ENCODE assay signal across 8 mouse cellular contexts in genomic region chr15:102518859-102519201, GRCm38 (mm10). TPM values are rescaled to one million over a fixed set of nuclear protein-coding genes. Genes with fewer than 3 reads are reported as not detected.
DNase-seq lines count a peak whose midpoint lies in the region; ATAC-seq and TF ChIP-seq lines count a peak whose summit lies in the region.

No protein-coding gene starts in this region.

- peak overlapping the region; percentile 80 for H3K4me3 ChIP-seq in kidney, embryonic 15.5 days (replicated peaks)
- peak overlapping the region; percentile 53 for H3K4me3 ChIP-seq in cortical plate, adult 2 months (ENCODE audit: insufficient read depth, low read length)
- H3K4me3 ChIP-seq in hindbrain, embryonic 15.5 days = peak overlapping the region; percentile 75
- peak overlapping the region; percentile 69 for H3K4me3 ChIP-seq in midbrain, embryonic 14.5 days (replicated peaks; ENCODE audit: low read depth, low read length)

- H3K9ac ChIP-seq in kidney, embryonic 15.5 days = peak overlapping the region; percentile 85
- H3K9ac ChIP-seq in hindbrain, embryonic 15.5 days = peak overlapping the region; percentile 92
- H3K9ac ChIP-seq in midbrain, embryonic 14.5 days (replicated peaks; ENCODE audit: low read length) = peak overlapping the region; percentile 86

- H3K9me3 ChIP-seq in kidney, embryonic 15.5 days (replicated peaks) = no peaks in the 10 kb centered on the region
- H3K9me3 ChIP-seq in hindbrain, embryonic 15.5 days = no peaks in the 10 kb centered on the region
- H3K9me3 ChIP-seq in midbrain, embryonic 14.5 days (ENCODE audit: control insufficient read depth, low read length) = no peaks in the 10 kb centered on the region

- H3K4me2 ChIP-seq in kidney, embryonic 15.5 days = peak overlapping the region; percentile 81
- peak overlapping the region; percentile 85 for H3K4me2 ChIP-seq in hindbrain, embryonic 15.5 days
- peak overlapping the region; percentile 65 for H3K4me2 ChIP-seq in midbrain, embryonic 14.5 days (ENCODE audit: low read length)

- TF ChIP-seq POLR2A in cortical plate, adult 2 months (IDR thresholded peaks at IDR 0.05; ENCODE audit: extremely low read depth, insufficient read depth, low read length) = no peak

- DNase-seq in kidney, postnatal 36 days = no peak
- DNase-seq in midbrain, embryonic 14.5 days = no peak
- no peak for DNase-seq in urinary bladder, adult 2 months (ENCODE audit: low spot score)
- no peak for DNase-seq in ovary, postnatal 10 days (ENCODE audit: low spot score)
- DNase-seq in left cerebral cortex, adult 18-20 months (ENCODE audit: low spot score in 2 of 2) = no peak

- H3K27me3 ChIP-seq in kidney, embryonic 15.5 days = no peaks in the 10 kb centered on the region
- no peaks in the 10 kb centered on the region for H3K27me3 ChIP-seq in hindbrain, embryonic 15.5 days
- H3K27me3 ChIP-seq in midbrain, embryonic 14.5 days (ENCODE audit: control insufficient read depth, insufficient read depth, low read length) = no peaks in the 10 kb centered on the region

- TF ChIP-seq CTCF in cortical plate, adult 2 months (IDR thresholded peaks at IDR 0.05; ENCODE audit: extremely low read depth, insufficient read depth, low read length) = no peak

- H3K36me3 ChIP-seq in kidney, embryonic 15.5 days = peaks cover 35% of the 10 kb centered on the region
- peaks cover 16% of the 10 kb centered on the region for H3K36me3 ChIP-seq in hindbrain, embryonic 15.5 days
- peaks cover 19% of the 10 kb centered on the region for H3K36me3 ChIP-seq in midbrain, embryonic 14.5 days (ENCODE audit: control insufficient read depth, insufficient read depth, low read length)

- ATAC-seq in kidney, embryonic 15.5 days (replicated peaks; ENCODE audit: low FRiP score) = no peak; the same call in 1 of the 2 replicates
- ATAC-seq in hindbrain, embryonic 15.5 days (ENCODE audit: low FRiP score, low read depth) = no peak
- no peak for ATAC-seq in midbrain, embryonic 14.5 days (ENCODE audit: low FRiP score, low TSS enrichment)

- H3K27ac ChIP-seq in kidney, embryonic 15.5 days = peak overlapping the region; percentile 100
- peak overlapping the region; percentile 78 for H3K27ac ChIP-seq in cortical plate, adult 2 months (ENCODE audit: insufficient read depth, low read length)
- H3K27ac ChIP-seq in hindbrain, embryonic 15.5 days (replicated peaks) = peak overlapping the region; percentile 100
- peak overlapping the region; percentile 99 for H3K27ac ChIP-seq in midbrain, embryonic 14.5 days (replicated peaks; ENCODE audit: low read depth, low read length)

- peaks cover 34% of the 10 kb centered on the region for H3K4me1 ChIP-seq in kidney, embryonic 15.5 days
- no peaks in the 10 kb centered on the region for H3K4me1 ChIP-seq in cortical plate, adult 2 months (ENCODE audit: control insufficient read depth, insufficient read depth, low read length)
- H3K4me1 ChIP-seq in hindbrain, embryonic 15.5 days (replicated peaks) = peaks cover 41% of the 10 kb centered on the region
- peaks cover 29% of the 10 kb centered on the region for H3K4me1 ChIP-seq in midbrain, embryonic 14.5 days (ENCODE audit: control insufficient read depth, insufficient read depth, low read length)

- WGBS in kidney, embryonic 15.5 days = 17% methylated on average over 9 of the region's 9 CpGs
- WGBS in hindbrain, embryonic 15.5 days = 20% methylated on average over 9 of the region's 9 CpGs
- 20% methylated on average over 9 of the region's 9 CpGs for WGBS in midbrain, embryonic 14.5 days

RNA-seq across cellular contexts. Expression of gene Tarbp2, which starts 0.8 kb away (rescaled TPM):
- polyA plus RNA-seq in kidney, embryonic 15.5 days (2015; fragmentation: Nextera tagmentation; extraction: Ambion mirVana) = 89.9 and 92.0 TPM in 2 replicates
- polyA plus RNA-seq in cortical plate, adult 2 months (2012; rRNA removed) = 62.7 and 74.0 TPM in 2 replicates
- polyA plus RNA-seq in hindbrain, embryonic 15.5 days (2015; fragmentation: Nextera tagmentation; extraction: Ambion mirVana) = 98.0 and 104 TPM in 2 replicates
- polyA plus RNA-seq in midbrain, embryonic 14.5 days (2014; fragmentation: Nextera tagmentation; extraction: Ambion mirVana) = 76.3 and 90.7 TPM in 2 replicates
- 55.0 and 72.5 TPM in 2 replicates for polyA plus RNA-seq in urinary bladder, adult 2 months (2012; rRNA removed)
- total RNA-seq in left cerebral cortex, adult 18-20 months (2021) = 10 to 100 TPM; 28.8 to 30.3 TPM

RNA-seq across cellular contexts. Expression of gene Map3k12, which starts 2.0 kb away (rescaled TPM):
- polyA plus RNA-seq in kidney, embryonic 15.5 days (2015; fragmentation: Nextera tagmentation; extraction: Ambion mirVana) = 15.3 and 19.7 TPM in 2 replicates
- 98.9 and 105 TPM in 2 replicates for polyA plus RNA-seq in cortical plate, adult 2 months (2012; rRNA removed)
- polyA plus RNA-seq in hindbrain, embryonic 15.5 days (2015; fragmentation: Nextera tagmentation; extraction: Ambion mirVana) = 55.7 and 58.3 TPM in 2 replicates
- 44.2 and 47.9 TPM in 2 replicates for polyA plus RNA-seq in midbrain, embryonic 14.5 days (2014; fragmentation: Nextera tagmentation; extraction: Ambion mirVana)
- polyA plus RNA-seq in urinary bladder, adult 2 months (2012; rRNA removed) = 13.1 and 13.7 TPM in 2 replicates
- 10 to 100 TPM; 94.3 to 97.3 TPM for total RNA-seq in left cerebral cortex, adult 18-20 months (2021)

RNA-seq across cellular contexts. Expression of gene Npff, which starts 5.9 kb away (rescaled TPM):
- 2.4 and 3.4 TPM in 2 replicates for polyA plus RNA-seq in kidney, embryonic 15.5 days (2015; fragmentation: Nextera tagmentation; extraction: Ambion mirVana)
- 5.8 and 6.1 TPM in 2 replicates for polyA plus RNA-seq in cortical plate, adult 2 months (2012; rRNA removed)
- polyA plus RNA-seq in hindbrain, embryonic 15.5 days (2015; fragmentation: Nextera tagmentation; extraction: Ambion mirVana) = 4.8 and 5.3 TPM in 2 replicates
- polyA plus RNA-seq in midbrain, embryonic 14.5 days (2014; fragmentation: Nextera tagmentation; extraction: Ambion mirVana) = 1.3 and 2.7 TPM in 2 replicates
- polyA plus RNA-seq in urinary bladder, adult 2 months (2012; rRNA removed) = 8.1 and 8.2 TPM in 2 replicates
- total RNA-seq in left cerebral cortex, adult 18-20 months (2021) = 1 to 10 TPM; 2.3 to 3.8 TPM

RNA-seq across cellular contexts. Expression of gene Gm10337, which starts 15.3 kb away (rescaled TPM):
- polyA plus RNA-seq in kidney, embryonic 15.5 days (2015; fragmentation: Nextera tagmentation; extraction: Ambion mirVana) = 2.8 and 5.5 TPM in 2 replicates
- not detected in 2 replicates for polyA plus RNA-seq in cortical plate, adult 2 months (2012; rRNA removed)
- 9.5 and 14.8 TPM in 2 replicates for polyA plus RNA-seq in hindbrain, embryonic 15.5 days (2015; fragmentation: Nextera tagmentation; extraction: Ambion mirVana)
- 9.6 TPM in 1 of 2 replicates, not detected in the other for polyA plus RNA-seq in midbrain, embryonic 14.5 days (2014; fragmentation: Nextera tagmentation; extraction: Ambion mirVana)
- polyA plus RNA-seq in urinary bladder, adult 2 months (2012; rRNA removed) = not detected in 2 replicates
- not detected for total RNA-seq in left cerebral cortex, adult 18-20 months (2021)

RNA-seq across cellular contexts. Expression of gene Pcbp2, which starts 48.5 kb away (rescaled TPM):
- 210 and 217 TPM in 2 replicates for polyA plus RNA-seq in kidney, embryonic 15.5 days (2015; fragmentation: Nextera tagmentation; extraction: Ambion mirVana)
- polyA plus RNA-seq in cortical plate, adult 2 months (2012; rRNA removed) = 415 and 432 TPM in 2 replicates
- polyA plus RNA-seq in hindbrain, embryonic 15.5 days (2015; fragmentation: Nextera tagmentation; extraction: Ambion mirVana) = 124 and 126 TPM in 2 replicates
- polyA plus RNA-seq in midbrain, embryonic 14.5 days (2014; fragmentation: Nextera tagmentation; extraction: Ambion mirVana) = 187 TPM in 2 replicates
- 328 and 432 TPM in 2 replicates for polyA plus RNA-seq in urinary bladder, adult 2 months (2012; rRNA removed)
- 100 to 1,000 TPM; 499 to 503 TPM for total RNA-seq in left cerebral cortex, adult 18-20 months (2021)
